Mouse (Mus musculus): ENCODE measurements at regions not wholly inside any gene's neighbourhood (a gene's known extent, or its start where the extent isn't known, plus 50 kb on each side); places are given as distances from the start of the nearest gene placed in this dataset.

DNA sequence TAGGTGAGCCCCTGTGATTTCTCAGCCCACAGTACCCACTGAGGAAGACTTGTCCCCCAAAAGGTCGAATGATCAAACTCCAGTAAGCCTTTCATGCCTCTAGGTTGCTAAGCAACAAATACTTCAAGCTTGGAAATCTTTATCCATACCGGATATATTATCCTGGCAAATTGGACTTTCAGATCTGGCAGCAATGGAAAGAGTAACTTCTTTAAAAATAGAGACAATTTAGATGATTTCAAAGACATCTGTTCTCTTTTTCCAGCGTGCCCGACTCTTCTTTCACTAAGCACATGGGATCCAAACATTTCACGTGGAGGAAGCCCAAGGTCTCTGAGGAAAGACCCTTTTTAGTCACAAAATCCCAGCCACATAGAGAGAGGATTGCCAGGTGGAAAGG is 645.4 kb downstream of the Insc start:
- TF ChIP-seq CHD2 (IDR thresholded peaks at IDR 0.05; ENCODE audit: low read depth, low read length) (no peak), ZC3H11A (IDR thresholded peaks at IDR 0.05; ENCODE audit: borderline replicate concordance, low read depth, low read length) (no peak), HCFC1 (IDR thresholded peaks at IDR 0.05; ENCODE audit: borderline replicate concordance, insufficient read depth, low read length) (no peak), MAFK (IDR thresholded peaks at IDR 0.05; ENCODE audit: insufficient read depth, low read depth, low read length) (no peak), ZNF384 (IDR thresholded peaks at IDR 0.05; ENCODE audit: low read depth, low read length) (no peak)

Data from ES-E14 (cell line).